Mouse (Mus musculus) heart, embryonic 13.5 days (tissue): ENCODE measurements around the gene Fam19a4. TPM values are rescaled to one million over a fixed set of nuclear protein-coding genes. Genes with fewer than 3 reads are reported as not detected.
A peak's percentile ranks its signal among the peaks of the same experiment; 100 is the strongest.

ENCODE experiments used
- ATAC-seq: fragments of 200-750 bp; cut with Nextera tagmentation; 2 replicates; pipeline ENCODE4 v1.8.0; 2017; ENCODE audit warnings: moderate TSS enrichment; ENCODE audit not compliant: insufficient number of reproducible peaks, low FRiP score, low TSS enrichment; ENCODE audit errors: extremely low read depth
- H3K27ac ChIP-seq: fragments of 300-500 bp; sonication (generic); replicated peaks from 2 replicates; pipeline ENCODE4 v1.5.1; 2015; ENCODE audit warnings: moderate library complexity, mild to moderate bottlenecking, inconsistent platforms
- H3K27me3 ChIP-seq: fragments of 300-500 bp; sonication (generic); replicated peaks from 2 replicates; pipeline ENCODE4 v1.6.1; 2015; ENCODE audit warnings: mild to moderate bottlenecking, inconsistent platforms
- H3K36me3 ChIP-seq: fragments of 300-500 bp; sonication (generic); 2 replicates; pipeline ENCODE4 v1.6.1; 2015; ENCODE audit warnings: mild to moderate bottlenecking, inconsistent platforms
- H3K4me1 ChIP-seq: fragments of 300-500 bp; sonication (generic); 2 replicates; pipeline ENCODE4 v1.6.1; 2015; ENCODE audit warnings: inconsistent platforms
- H3K4me2 ChIP-seq: fragments of 300-500 bp; sonication (generic); 2 replicates; pipeline ENCODE4 v1.6.1; 2015; ENCODE audit warnings: inconsistent platforms, mild to moderate bottlenecking, moderate library complexity
- H3K4me3 ChIP-seq: fragments of 300-500 bp; sonication (generic); 2 replicates; pipeline ENCODE4 v1.5.1; 2015; ENCODE audit warnings: moderate library complexity, mild to moderate bottlenecking, inconsistent platforms
- H3K9ac ChIP-seq: fragments of 300-500 bp; sonication (generic); 2 replicates; pipeline ENCODE4 v1.6.1; 2015; ENCODE audit warnings: inconsistent platforms, mild to moderate bottlenecking, moderate library complexity
- H3K9me3 ChIP-seq: fragments of 300-500 bp; sonication (generic); 2 replicates; pipeline ENCODE4 v1.6.1; 2016; ENCODE audit warnings: inconsistent platforms
- WGBS: fragments of 180-500 bp; shearing (Covaris S2); methylation state at CpG from one replicate; pipeline ENCODE4 v1.1.7; 2015; ENCODE audit warnings: mixed read lengths; 5-methylcytosine and 5-hydroxymethylcytosine counted together
- polyA plus RNA-seq: library from polyadenylated mRNA; unstranded; fragments of >200 nt; fragmentation: Nextera tagmentation; extraction: Ambion mirVana; gene quantifications from 2 replicates; pipeline ENCODE4 v1.2.1, GENCODE M21; 2015

Gene Fam19a4
- polyA plus RNA-seq, 1 experiment from 2014 or later = not detected

DNA sequence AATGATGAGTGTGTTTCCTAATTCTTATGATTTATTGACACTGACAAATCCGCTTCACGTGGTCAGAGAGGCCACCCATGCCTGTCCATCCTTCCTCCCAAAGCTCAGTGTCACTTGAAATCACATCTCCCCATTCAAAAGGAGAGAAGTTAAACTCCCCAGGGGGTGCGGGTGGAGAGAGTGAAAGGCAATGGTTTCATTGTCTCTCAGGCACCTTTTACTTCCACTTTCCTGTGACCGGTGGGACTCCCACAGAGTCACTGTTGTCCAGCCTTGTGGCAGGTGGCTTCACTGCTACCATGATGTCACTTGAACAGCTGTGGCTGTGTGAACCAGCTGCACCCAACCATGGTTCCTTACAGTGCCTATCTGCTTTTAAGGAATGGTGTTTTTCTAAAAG lies 11.8 kb downstream of the Fam19a4 start:
- ATAC-seq = no peak
- peaks cover 5% of the 10 kb centered on the region for H3K27me3 ChIP-seq
- no peak overlapping the region for H3K4me3 ChIP-seq
- 36% methylated on average over 4 of the region's 4 CpGs for WGBS
- no peak overlapping the region for H3K27ac ChIP-seq
- H3K9me3 ChIP-seq = no peaks in the 10 kb centered on the region
- H3K36me3 ChIP-seq = no peaks in the 10 kb centered on the region
- H3K4me2 ChIP-seq = no peak overlapping the region
- H3K9ac ChIP-seq = no peak overlapping the region
- no peaks in the 10 kb centered on the region for H3K4me1 ChIP-seq

GRCm38 (mm10) chr6:97046541-97046940 lies 13.7 kb downstream of the Fam19a4 start:
- 61% methylated on average over 4 of the region's 4 CpGs for WGBS
- Histone ChIP-seq H3K9me3 (no peaks in the 10 kb centered on the region), H3K4me1 (no peaks in the 10 kb centered on the region), H3K4me2 (no peak overlapping the region), H3K4me3 (no peak overlapping the region), H3K9ac (no peak overlapping the region), H3K36me3 (no peaks in the 10 kb centered on the region), H3K27ac (no peak overlapping the region), H3K27me3 (peaks cover 5% of the 10 kb centered on the region)
- no peak for ATAC-seq

DNA sequence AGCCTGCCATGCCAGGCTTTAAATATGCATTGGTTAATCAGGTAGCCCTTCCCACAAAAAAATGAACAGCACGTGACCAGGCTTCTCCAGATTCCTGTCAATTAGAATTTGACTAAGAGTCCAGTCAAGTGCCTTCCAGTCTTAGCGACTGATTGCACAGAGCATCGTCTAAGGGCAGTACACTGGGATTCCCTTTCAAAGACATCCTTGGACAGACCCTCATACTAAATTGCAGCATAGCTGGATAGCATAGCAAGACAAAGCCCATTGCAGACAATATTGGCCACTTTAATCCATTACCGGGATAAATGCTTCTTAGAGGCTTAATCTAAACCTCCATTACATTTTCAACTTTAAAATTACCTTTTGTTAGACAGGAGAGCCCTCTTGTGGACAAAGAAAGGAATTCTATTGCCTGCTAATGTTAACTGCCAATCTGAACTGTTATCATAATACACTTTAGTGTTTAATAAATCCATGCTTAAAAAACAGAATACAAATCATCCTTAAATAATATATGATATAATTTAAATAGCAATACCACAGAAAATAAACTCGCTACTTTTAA lies 33.0 kb downstream of the Fam19a4 start:
- no peak overlapping the region for H3K4me2 ChIP-seq
- H3K4me3 ChIP-seq = no peak overlapping the region
- ATAC-seq = no peak
- no peak overlapping the region for H3K9ac ChIP-seq
- WGBS = 46% methylated on average over 5 of the region's 5 CpGs
- H3K36me3 ChIP-seq = no peaks in the 10 kb centered on the region
- no peak overlapping the region for H3K27ac ChIP-seq
- no peaks in the 10 kb centered on the region for H3K4me1 ChIP-seq
- peaks cover 20% of the 10 kb centered on the region; the same call in 1 of the 2 replicates for H3K27me3 ChIP-seq
- no peaks in the 10 kb centered on the region for H3K9me3 ChIP-seq

GRCm38 (mm10) chr6:97019323-97019722 lies 40.9 kb downstream of the Fam19a4 start:
- ATAC-seq = no peak
- WGBS = 32% methylated on average over 2 of the region's 2 CpGs
- Histone ChIP-seq H3K36me3 (no peaks in the 10 kb centered on the region), H3K9ac (no peak overlapping the region), H3K4me3 (no peak overlapping the region), H3K4me1 (no peaks in the 10 kb centered on the region), H3K4me2 (no peak overlapping the region), H3K27ac (no peak overlapping the region), H3K9me3 (no peaks in the 10 kb centered on the region), H3K27me3 (no peaks in the 10 kb centered on the region; the same call in 1 of the 2 replicates)

GRCm38 (mm10) chr6:97016711-97017110 lies 43.5 kb downstream of the Fam19a4 start:
- no peaks in the 10 kb centered on the region for H3K9me3 ChIP-seq
- H3K36me3 ChIP-seq = no peaks in the 10 kb centered on the region
- H3K27ac ChIP-seq = no peak overlapping the region
- 77% methylated on average over 1 of the region's 1 CpGs for WGBS
- H3K4me3 ChIP-seq = no peak overlapping the region
- H3K9ac ChIP-seq = no peak overlapping the region
- H3K4me2 ChIP-seq = no peak overlapping the region
- H3K4me1 ChIP-seq = no peaks in the 10 kb centered on the region
- H3K27me3 ChIP-seq = no peaks in the 10 kb centered on the region; the same call in 1 of the 2 replicates
- ATAC-seq = no peak

- H3K27me3 ChIP-seq = no peaks in the 10 kb centered on the region; the same call in 1 of the 2 replicates
- no peak overlapping the region for H3K27ac ChIP-seq
- no peaks in the 10 kb centered on the region for H3K9me3 ChIP-seq
- no peak overlapping the region for H3K9ac ChIP-seq
- no peak overlapping the region for H3K4me2 ChIP-seq
- no peaks in the 10 kb centered on the region for H3K4me1 ChIP-seq
- H3K36me3 ChIP-seq = no peaks in the 10 kb centered on the region
- 70% methylated on average over 3 of the region's 3 CpGs for WGBS
- no peak for ATAC-seq
- no peak overlapping the region for H3K4me3 ChIP-seq
Measured at GRCm38 (mm10) chr6:97016018-97016417, 44.2 kb downstream of the Fam19a4 start.

- Histone ChIP-seq H3K9ac (no peak overlapping the region), H3K4me3 (no peak overlapping the region), H3K27ac (no peak overlapping the region), H3K36me3 (no peaks in the 10 kb centered on the region), H3K4me2 (no peak overlapping the region), H3K27me3 (peaks cover 3% of the 10 kb centered on the region; the same call in 1 of the 2 replicates), H3K9me3 (no peaks in the 10 kb centered on the region), H3K4me1 (0 out of 2 replicates have a peak, but pooled peaks cover 4% of the 10 kb centered on the region)
- ATAC-seq = no peak
- WGBS = 41% methylated on average over 8 of the region's 8 CpGs
Measured at GRCm38 (mm10) chr6:97006513-97007094, 53.6 kb downstream of the Fam19a4 start.

- H3K4me1 ChIP-seq = 0 out of 2 replicates have a peak, but pooled peaks cover 4% of the 10 kb centered on the region
- WGBS = 20% methylated on average over 11 of the region's 11 CpGs
- H3K36me3 ChIP-seq = no peaks in the 10 kb centered on the region
- no peak overlapping the region for H3K9ac ChIP-seq
- no peak for ATAC-seq
- no peak overlapping the region for H3K4me3 ChIP-seq
- no peaks in the 10 kb centered on the region for H3K9me3 ChIP-seq
- peak overlapping the region; percentile 44 for H3K4me2 ChIP-seq
- H3K27ac ChIP-seq = no peak overlapping the region
- H3K27me3 ChIP-seq = peaks cover 3% of the 10 kb centered on the region; the same call in 1 of the 2 replicates
Measured at GRCm38 (mm10) chr6:97005038-97005437, 55.2 kb downstream of the Fam19a4 start.

GRCm38 (mm10) chr6:96995556-96996159 lies 64.6 kb downstream of the Fam19a4 start:
- Histone ChIP-seq H3K27me3 (no peaks in the 10 kb centered on the region), H3K4me2 (no peak overlapping the region), H3K9me3 (no peaks in the 10 kb centered on the region), H3K4me3 (no peak overlapping the region), H3K4me1 (no peaks in the 10 kb centered on the region), H3K36me3 (no peaks in the 10 kb centered on the region), H3K9ac (no peak overlapping the region), H3K27ac (no peak overlapping the region)
- no peak for ATAC-seq
- 80% methylated on average over 7 of the region's 7 CpGs for WGBS

GRCm38 (mm10) chr6:96991741-96992140 lies 68.5 kb downstream of the Fam19a4 start:
- WGBS = 67% methylated on average over 1 of the region's 1 CpGs
- Histone ChIP-seq H3K9me3 (no peaks in the 10 kb centered on the region), H3K4me2 (no peak overlapping the region), H3K36me3 (no peaks in the 10 kb centered on the region), H3K9ac (no peak overlapping the region), H3K27ac (no peak overlapping the region), H3K27me3 (no peaks in the 10 kb centered on the region), H3K4me3 (no peak overlapping the region), H3K4me1 (no peaks in the 10 kb centered on the region)
- no peak for ATAC-seq

DNA sequence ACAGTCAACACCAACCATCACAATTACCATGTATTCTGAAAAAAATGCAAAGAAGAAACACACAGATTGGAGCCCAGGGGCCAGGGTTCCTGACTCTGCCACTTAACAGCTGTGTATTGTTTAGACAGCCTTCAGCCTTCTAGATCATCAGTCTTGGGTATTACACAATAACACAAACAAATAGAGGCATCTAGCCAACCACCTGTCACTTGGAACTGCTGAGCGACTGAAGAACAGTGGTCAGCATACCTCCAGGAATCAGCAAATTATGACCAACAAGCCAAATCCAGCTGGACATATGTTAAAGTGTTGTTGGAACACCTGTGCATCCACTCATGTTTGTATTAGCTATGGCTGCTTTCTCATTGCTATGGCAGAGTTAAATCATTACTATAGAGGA lies 82.7 kb downstream of the Fam19a4 start:
- H3K4me1 ChIP-seq = no peaks in the 10 kb centered on the region
- no peak overlapping the region for H3K27ac ChIP-seq
- H3K4me3 ChIP-seq = no peak overlapping the region
- ATAC-seq = no peak
- no peak overlapping the region for H3K9ac ChIP-seq
- no peaks in the 10 kb centered on the region for H3K9me3 ChIP-seq
- H3K4me2 ChIP-seq = no peak overlapping the region
- H3K27me3 ChIP-seq = no peaks in the 10 kb centered on the region
- H3K36me3 ChIP-seq = no peaks in the 10 kb centered on the region
- WGBS = 84% methylated on average over 1 of the region's 1 CpGs

DNA sequence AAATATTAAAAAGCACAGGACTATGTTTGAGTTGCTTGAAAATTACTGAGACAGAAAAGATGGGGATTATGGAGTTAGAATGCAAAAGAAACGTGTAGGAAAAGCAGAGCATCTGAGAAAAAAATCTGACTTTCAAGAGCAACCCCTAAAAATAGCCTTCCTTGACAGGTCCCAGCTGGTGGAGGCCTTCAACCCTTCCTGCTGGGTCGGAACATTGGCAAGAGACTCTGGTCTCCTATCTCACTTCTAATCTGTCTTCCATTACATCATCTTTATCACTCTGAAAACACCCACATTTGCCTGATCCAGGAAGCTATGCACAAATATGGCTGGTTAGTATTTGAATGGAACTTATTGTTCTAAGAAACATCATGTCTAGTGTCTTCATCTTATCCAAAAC lies 115.4 kb downstream of the Fam19a4 start:
- no peak overlapping the region for H3K4me2 ChIP-seq
- WGBS = 16% methylated on average over 2 of the region's 2 CpGs
- ATAC-seq = no peak
- H3K27me3 ChIP-seq = no peaks in the 10 kb centered on the region
- no peaks in the 10 kb centered on the region for H3K4me1 ChIP-seq
- no peaks in the 10 kb centered on the region for H3K9me3 ChIP-seq
- H3K27ac ChIP-seq = no peak overlapping the region
- H3K4me3 ChIP-seq = no peak overlapping the region
- no peak overlapping the region for H3K9ac ChIP-seq
- H3K36me3 ChIP-seq = no peaks in the 10 kb centered on the region
